Mouse (Mus musculus): ENCODE measurements around the gene Pfkl. TPM values are rescaled to one million over a fixed set of nuclear protein-coding genes. Genes with fewer than 3 reads are reported as not detected.
A peak's percentile ranks its signal among the peaks of the same experiment; 100 is the strongest.
"Not testable (repeated sequence)": the region's sequence is repeated elsewhere in the genome, so short reads cannot be mapped to it uniquely, and the experiment has no call there.

Pfkl gene
- total RNA-seq (2022), result 100 to 1,000 TPM in 1 of 4 experiments, 10 to 100 TPM in 3; 79.7 to 108 (median 89.6) TPM

DNA sequence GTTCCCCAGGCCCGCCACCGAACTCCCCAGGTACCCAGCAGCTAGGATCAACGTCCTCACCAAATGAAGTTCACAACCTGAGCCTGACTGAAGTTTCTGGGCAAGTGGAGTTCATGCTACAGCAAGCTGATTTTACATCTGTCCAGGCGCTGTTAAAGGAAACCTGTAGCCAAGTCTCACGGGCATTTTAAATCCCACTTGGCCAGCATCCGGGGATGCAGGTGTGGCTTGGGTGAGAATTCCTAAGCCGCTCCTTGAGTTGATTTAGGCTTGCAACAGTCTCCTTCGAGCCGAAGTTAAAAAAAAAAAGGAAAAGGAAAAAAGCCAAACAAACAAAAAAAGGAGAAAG lies at the start of gene Pfkl:
Gene Pfkl (minus strand): TSS at position 139 of the 349 bp plus-strand sequence.
- no peak for DNase-seq

- no peak for DNase-seq
Observed at GRCm38 (mm10) chr10:78057056-78057455, 47.2 kb upstream of the Pfkl start.

- peak; percentile 61 for DNase-seq
Observed at GRCm38 (mm10) chr10:78054633-78055565, 45.0 kb upstream of the Pfkl start.

DNA sequence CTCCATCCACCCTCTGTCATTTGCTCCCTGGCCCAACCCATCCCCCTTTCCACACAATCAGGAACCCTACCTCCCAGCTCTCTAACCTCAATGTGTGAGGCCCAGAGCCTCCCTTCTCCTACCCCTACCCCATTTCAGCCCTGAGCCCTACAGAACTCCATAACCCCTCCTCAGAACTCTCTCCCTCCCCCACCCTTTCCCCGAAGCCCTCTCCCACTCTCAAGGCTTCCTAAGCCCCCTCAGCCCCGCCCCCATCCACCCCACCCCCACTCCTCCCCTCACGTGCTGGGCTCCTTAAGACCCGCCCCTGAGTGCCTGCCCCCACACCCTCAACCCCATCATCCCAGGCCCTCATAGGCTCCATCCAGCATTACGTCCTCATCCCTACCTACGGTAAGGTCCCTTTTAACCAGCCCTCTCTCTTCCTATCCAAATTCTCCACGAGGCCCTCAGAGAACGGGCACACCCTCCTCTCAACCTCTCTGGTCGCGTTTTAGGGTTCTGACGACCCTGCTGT lies 39.7 kb upstream of the Pfkl start:
- DNase-seq, result no peak

DNA sequence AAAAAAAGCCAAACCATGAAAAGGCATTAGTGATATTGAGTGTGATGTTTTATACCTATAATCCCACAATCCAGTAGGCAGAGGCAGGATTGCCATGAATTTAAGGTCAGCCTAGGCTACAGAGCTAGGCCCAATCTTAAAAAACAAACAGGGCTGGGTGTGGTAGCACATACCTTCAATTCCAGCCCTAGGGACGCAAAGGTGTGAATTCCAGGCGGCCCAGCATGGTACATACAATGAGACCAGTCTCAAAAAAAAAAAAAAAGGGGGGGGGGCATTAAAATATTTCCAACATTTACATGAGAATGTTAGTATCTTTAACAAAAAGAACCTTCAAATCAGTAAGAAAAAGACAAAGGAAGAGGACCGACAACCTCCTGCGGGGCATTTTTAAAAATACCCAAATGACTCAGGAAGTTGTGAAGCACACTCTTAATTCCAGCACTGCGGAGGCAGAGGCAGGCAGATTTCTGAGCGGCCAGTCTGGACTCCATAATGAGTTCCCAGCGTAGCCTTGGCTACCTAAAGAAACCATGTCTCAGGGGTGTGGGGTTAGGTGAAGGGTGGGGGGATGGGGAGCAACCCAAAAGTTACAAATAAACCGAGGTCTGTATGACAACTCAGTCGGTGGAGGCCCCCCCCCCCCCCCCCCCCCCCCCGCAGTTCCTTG lies 38.3 kb upstream of the Pfkl start:
- DNase-seq, result no peak

- no peak for DNase-seq
Observed at GRCm38 (mm10) chr10:78046388-78046787, 36.5 kb upstream of the Pfkl start.

GRCm38 (mm10) chr10:78044531-78044930 lies 34.6 kb upstream of the Pfkl start:
- no peak for DNase-seq

GRCm38 (mm10) chr10:78043406-78043836 lies 33.5 kb upstream of the Pfkl start, which contains the start of gene Aire:
Gene Aire (minus strand): TSS chr10:78043610.
- DNase-seq, result no peak

GRCm38 (mm10) chr10:78042697-78043405 lies 33.0 kb upstream of the Pfkl start:
- no peak for DNase-seq

DNA sequence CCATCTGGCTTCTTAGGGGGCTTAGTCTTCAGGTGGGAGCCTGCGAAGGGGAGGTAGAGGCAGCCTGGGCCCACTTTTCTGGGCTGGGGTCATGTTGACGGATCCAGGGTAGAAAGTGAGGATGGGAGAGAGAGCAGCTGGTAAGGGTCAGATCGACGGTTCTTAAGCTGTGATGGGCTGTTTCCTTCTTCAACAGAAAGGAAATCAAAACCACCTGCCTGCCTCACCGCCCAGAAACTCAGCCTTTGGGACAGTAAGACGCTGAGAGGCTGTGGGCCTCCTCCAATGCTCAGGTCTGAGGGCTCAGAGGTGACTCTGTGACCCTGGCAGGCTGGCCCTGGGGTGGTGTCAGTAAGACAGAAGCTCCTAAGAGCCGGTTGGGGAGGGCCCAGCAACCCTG lies 32.2 kb upstream of the Pfkl start:
- DNase-seq, result no peak

DNA sequence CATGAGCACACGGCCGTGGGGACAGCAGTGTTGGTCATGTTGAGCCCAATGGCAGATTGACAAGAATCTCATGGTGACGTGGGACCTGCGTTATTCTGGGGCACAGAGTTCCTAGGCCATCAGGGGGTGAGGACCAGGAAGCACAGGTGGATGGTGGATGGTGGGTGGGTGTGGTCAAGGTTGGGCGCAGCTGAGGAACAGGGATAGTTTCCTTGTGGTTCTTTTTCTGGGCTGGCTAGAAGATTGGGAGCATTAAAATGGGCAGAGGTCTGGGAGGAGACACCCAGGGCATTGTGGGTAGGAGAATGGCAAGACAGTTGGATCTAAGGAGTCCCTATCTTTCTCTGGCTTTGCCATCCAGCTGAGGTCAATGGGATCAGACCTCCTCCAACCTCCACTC lies 31.8 kb upstream of the Pfkl start, which contains the start of gene Dnmt3l:
Gene Dnmt3l (plus strand): TSS at position 301 of the 400 bp plus-strand sequence.
- DNase-seq, result no peak

- DNase-seq, result no peak
Observed at GRCm38 (mm10) chr10:78037139-78037538, 27.3 kb upstream of the Pfkl start.

- DNase-seq, result no peak
Observed at GRCm38 (mm10) chr10:78031987-78032386, 22.1 kb upstream of the Pfkl start.

DNA sequence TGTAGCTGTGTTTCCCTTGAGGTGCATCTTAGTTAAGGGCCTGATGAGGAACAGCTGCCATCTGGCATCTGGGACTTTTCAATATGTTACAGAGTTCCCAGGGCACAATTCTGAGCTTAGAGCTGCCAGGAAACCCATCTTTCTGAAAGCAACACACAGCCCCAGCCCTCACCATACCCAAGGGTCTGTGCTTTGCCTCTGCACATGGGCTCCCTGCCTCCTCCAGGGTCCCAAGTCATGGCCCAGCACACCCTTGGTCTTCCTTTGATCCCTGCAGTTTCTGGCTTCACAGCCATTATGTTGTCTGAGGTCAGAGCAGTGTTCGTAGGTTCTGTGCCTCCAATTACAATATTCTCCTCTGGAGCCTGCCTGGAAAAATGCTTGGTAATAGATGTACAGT lies 19.2 kb upstream of the Pfkl start:
- no peak for DNase-seq

DNA sequence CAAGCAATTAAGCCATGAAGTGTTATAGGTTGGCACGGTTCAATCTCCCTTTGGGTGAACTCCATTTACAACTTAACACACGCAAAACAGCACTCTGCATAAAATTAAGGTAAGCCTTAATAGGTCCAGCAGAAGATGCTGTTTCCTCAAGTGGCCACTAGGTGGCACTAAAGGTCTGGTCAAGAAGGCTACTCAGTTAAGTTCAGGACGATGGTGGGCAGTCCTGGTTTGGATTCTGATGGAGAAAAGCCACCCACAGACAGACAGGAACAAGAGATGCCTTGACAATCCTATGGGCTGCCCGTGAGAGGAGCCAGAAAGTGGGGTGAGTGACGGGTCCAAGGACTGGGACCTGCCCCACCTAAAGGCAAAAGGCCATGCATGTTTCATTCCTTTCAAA lies 18.2 kb upstream of the Pfkl start:
- DNase-seq, result peak; percentile 39

- not testable (repeated sequence) for DNase-seq
Observed at GRCm38 (mm10) chr10:78025453-78025852, 15.6 kb upstream of the Pfkl start.

GRCm38 (mm10) chr10:78019984-78020383 lies 10.1 kb upstream of the Pfkl start:
- not testable (repeated sequence) for DNase-seq

DNA sequence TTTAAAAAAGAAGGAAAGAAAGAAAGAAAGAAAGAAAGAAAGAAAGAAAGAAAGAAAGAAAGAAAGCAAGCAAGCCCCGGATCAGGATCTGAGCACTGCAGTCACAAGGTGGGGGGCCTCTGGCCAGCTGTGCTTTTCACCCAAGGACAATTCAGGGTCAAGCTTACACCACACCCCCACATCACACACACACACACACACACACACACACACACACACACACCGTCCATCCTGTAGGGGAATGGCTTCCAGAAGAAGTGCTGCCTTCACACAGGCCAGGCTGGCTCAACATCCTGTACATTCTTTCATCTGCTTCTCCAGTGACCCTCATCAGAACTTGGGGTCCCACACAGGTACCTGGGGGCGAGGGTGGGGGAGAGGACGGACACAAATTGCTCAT lies 9.4 kb upstream of the Pfkl start:
- DNase-seq, result no peak

DNA sequence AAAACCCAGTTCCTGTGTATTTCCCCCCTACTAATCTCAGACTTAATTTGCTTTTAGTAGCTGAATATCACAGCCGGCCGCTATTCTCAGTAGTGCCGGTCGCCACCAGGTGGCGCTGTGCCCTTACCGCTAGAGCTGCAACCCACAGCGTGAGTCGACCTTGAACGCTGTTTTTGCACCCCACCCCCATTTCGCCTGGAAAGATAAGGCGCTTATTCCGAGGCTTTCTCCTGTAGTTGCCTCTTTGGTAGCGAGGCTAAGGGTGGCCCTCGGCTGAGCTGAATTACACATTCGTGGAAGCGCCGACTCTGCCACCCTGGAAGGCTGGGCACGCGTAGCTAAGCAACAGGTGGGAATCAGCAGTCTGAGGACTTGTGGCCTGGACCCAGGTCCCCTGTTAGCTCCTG lies 8.9 kb upstream of the Pfkl start:
- peak; percentile 58 for DNase-seq

GRCm38 (mm10) chr10:78016366-78016765 lies 6.5 kb upstream of the Pfkl start:
- no peak for DNase-seq

- DNase-seq, result no peak
Observed at GRCm38 (mm10) chr10:78015489-78015888, 5.6 kb upstream of the Pfkl start.

DNA sequence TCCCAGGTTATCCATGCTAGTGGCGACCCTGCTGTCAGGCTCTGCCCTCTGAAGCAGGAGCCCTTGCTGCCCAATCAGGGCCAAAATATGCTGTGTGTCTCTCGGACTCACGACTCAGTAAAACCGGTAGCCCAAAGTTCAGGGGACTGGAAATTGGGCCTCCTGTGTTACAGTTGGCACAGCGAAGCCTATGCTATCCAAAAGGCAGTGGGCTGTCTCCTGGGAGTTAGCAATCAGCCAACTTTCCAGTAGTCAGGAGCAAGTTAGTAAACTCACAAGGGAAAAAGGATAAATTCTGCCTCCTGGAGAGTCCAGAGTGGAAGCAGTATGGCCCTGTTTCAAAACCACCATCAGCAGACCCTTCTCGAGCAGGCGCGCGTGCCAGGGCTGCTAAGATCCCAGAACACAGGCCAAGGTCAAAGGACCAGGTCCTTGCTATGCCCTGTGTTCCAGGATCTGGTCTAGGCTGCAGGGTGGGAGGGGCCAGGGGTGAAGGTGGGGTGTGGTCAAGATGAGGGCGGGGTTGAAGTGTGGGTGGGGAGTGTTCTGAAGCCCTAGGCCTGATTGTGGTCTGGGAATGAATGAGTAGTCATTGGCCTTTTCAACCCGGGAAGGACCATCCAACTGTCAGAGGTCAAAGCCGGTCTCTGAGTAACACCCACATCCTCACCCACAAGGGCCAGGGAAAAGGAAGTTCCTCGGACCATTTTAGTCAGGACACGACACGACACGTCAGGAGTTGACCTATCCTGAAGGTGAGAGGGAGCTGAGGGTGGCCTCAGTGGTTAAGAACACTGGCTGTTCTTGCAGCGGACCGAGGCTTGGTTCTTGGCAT lies 3.0 kb upstream of the Pfkl start:
- peak; percentile 35 for DNase-seq

All from adrenal gland, adult 8-10 months (tissue).